Mouse (Mus musculus) forebrain, embryonic 12.5 days (tissue): ENCODE measurements around the gene Supt5. TPM values are rescaled to one million over a fixed set of nuclear protein-coding genes. Genes with fewer than 3 reads are reported as not detected.

Source experiments
- ATAC-seq: fragments of 200-750 bp; cut with Nextera tagmentation; 2 replicates; pipeline ENCODE4 v1.8.0; 2017; ENCODE audit warnings: moderate TSS enrichment; ENCODE audit not compliant: low FRiP score
- H3K27ac ChIP-seq: fragments of 300-500 bp; sonication (generic); 2 replicates; pipeline ENCODE4 v1.5.1; 2016; ENCODE audit warnings: mild to moderate bottlenecking
- H3K27me3 ChIP-seq: fragments of 300-500 bp; sonication (generic); 2 replicates; pipeline ENCODE4 v1.6.1; 2016; ENCODE audit warnings: mild to moderate bottlenecking
- H3K36me3 ChIP-seq: fragments of 300-500 bp; sonication (generic); replicated peaks from 2 replicates; pipeline ENCODE4 v1.6.1; 2016; ENCODE audit warnings: mild to moderate bottlenecking
- H3K4me1 ChIP-seq: fragments of 300-500 bp; sonication (generic); 2 replicates; pipeline ENCODE4 v1.6.1; 2016
- H3K4me2 ChIP-seq: fragments of 300-500 bp; sonication (generic); 2 replicates; pipeline ENCODE4 v1.6.1; 2016; ENCODE audit warnings: mild to moderate bottlenecking, moderate library complexity
- H3K4me3 ChIP-seq: fragments of 300-500 bp; sonication (generic); replicated peaks from 2 replicates; pipeline ENCODE4 v1.5.1; 2016; ENCODE audit warnings: mild to moderate bottlenecking
- H3K9ac ChIP-seq: fragments of 300-500 bp; sonication (generic); 2 replicates; pipeline ENCODE4 v1.6.1; 2016; ENCODE audit warnings: mild to moderate bottlenecking
- H3K9me3 ChIP-seq: fragments of 300-500 bp; sonication (generic); 2 replicates; pipeline ENCODE4 v1.6.1; 2016
- WGBS: fragments of 180-500 bp; shearing (Covaris S2); methylation state at CpG from one replicate; pipeline ENCODE4 v1.1.7; 2016; 5-methylcytosine and 5-hydroxymethylcytosine counted together
- polyA plus RNA-seq: library from polyadenylated mRNA; unstranded; fragments of >200 nt; fragmentation: Nextera tagmentation; extraction: Ambion mirVana; gene quantifications from 2 replicates; pipeline ENCODE4 v1.2.1, GENCODE M21; 2016

The Supt5 gene
- polyA plus RNA-seq, 1 experiment from 2014 or later, result 106 TPM

GRCm38 (mm10) chr7:28309737-28310136, 28.8 kb downstream of the Supt5 start:
- Histone ChIP-seq H3K36me3 (peaks cover 63% of the 10 kb centered on the region), H3K4me2 (0 out of 2 replicates have a peak overlapping the region, but pooled peaks have one; percentile 89), H3K9me3 (no peaks in the 10 kb centered on the region), H3K4me1 (peaks cover 36% of the 10 kb centered on the region), H3K9ac (no peak overlapping the region), H3K27ac (peak overlapping the region; percentile 47), H3K4me3 (no peak overlapping the region), H3K27me3 (no peaks in the 10 kb centered on the region)
- 0 out of 2 replicates have a peak, but pooled peaks have one; percentile 30 for ATAC-seq
- WGBS, result 72% methylated on average over 9 of the region's 9 CpGs

GRCm38 (mm10) chr7:28306216-28306615, 32.3 kb downstream of the Supt5 start:
- no peak overlapping the region for H3K4me3 ChIP-seq
- no peak overlapping the region for H3K4me2 ChIP-seq
- H3K27ac ChIP-seq, result no peak overlapping the region
- H3K9me3 ChIP-seq, result no peaks in the 10 kb centered on the region
- WGBS, result 94% methylated on average over 8 of the region's 8 CpGs
- H3K27me3 ChIP-seq, result peaks cover 8% of the 10 kb centered on the region; the same call in 1 of the 2 replicates
- H3K36me3 ChIP-seq, result peaks cover 55% of the 10 kb centered on the region
- ATAC-seq, result no peak
- peaks cover 55% of the 10 kb centered on the region for H3K4me1 ChIP-seq
- no peak overlapping the region for H3K9ac ChIP-seq

- H3K27me3 ChIP-seq, result peaks cover 14% of the 10 kb centered on the region
- H3K9me3 ChIP-seq, result no peaks in the 10 kb centered on the region
- no peak for ATAC-seq
- peaks cover 55% of the 10 kb centered on the region for H3K36me3 ChIP-seq
- H3K9ac ChIP-seq, result no peak overlapping the region
- H3K27ac ChIP-seq, result no peak overlapping the region
- WGBS, result 96% methylated on average over 10 of the region's 10 CpGs
- H3K4me1 ChIP-seq, result peaks cover 51% of the 10 kb centered on the region
- no peak overlapping the region for H3K4me2 ChIP-seq
- no peak overlapping the region for H3K4me3 ChIP-seq
Measured at GRCm38 (mm10) chr7:28305641-28306040, 32.9 kb downstream of the Supt5 start.

DNA sequence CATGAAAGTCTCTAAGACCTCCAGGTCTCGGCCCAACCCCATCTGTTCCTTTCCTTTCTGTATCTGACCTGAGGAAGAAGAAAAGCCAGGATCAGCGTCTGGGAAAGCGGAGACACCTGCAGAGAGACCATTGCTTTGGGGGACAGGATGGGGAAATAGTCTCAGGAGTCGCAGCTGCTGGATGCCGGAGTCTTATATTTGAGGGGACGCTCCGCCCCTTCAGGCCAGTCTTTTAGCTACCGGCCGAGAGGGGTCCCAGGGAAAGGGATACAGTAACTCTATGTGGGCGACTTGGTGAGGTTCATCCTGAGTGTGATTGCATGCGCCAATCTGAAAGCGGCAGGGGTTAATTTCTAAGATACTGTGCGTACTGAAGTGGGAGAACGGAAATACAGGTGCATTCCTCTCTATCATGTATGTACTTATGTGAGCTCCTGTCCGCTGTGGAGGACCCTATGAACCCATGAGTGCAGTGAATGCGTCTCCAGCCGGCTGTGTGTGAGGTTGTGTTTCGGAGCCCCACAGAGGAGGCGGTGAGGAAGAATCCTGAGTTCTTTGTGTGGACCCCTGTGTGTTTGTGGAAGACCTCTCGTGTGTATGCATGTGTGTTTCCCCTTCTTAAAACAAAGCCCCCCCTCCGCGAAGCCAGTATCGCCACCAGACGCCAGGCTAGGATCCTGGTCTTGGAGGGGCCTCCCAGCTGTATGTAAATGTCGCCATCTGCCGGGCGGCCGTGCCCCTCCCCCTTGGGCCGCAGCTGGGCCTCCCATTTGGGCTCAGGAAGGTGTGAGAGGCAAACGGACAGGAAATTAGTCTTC, 36.7 kb downstream of the Supt5 start, which contains the start of gene Dll3:
Gene Dll3, minus strand, starts transcription at position 623 of the 818 bp plus-strand sequence.
- H3K4me2 ChIP-seq, result peak within 1 kb of the TSS; percentile 55
- peak; percentile 86 for ATAC-seq
- H3K36me3 ChIP-seq, result peaks cover 31% of the 10 kb centered on the region
- peak within 1 kb of the TSS; percentile 48 for H3K4me3 ChIP-seq
- peaks cover 48% of the 10 kb centered on the region for H3K27me3 ChIP-seq
- H3K9ac ChIP-seq, result peak within 1 kb of the TSS; percentile 65
- peaks cover 49% of the 10 kb centered on the region for H3K4me1 ChIP-seq
- peak within 1 kb of the TSS; percentile 90 for H3K27ac ChIP-seq
- no peaks in the 10 kb centered on the region for H3K9me3 ChIP-seq
- WGBS, result under 1% methylated on average over 30 of the region's 30 CpGs

GRCm38 (mm10) chr7:28298837-28299625, 39.5 kb downstream of the Supt5 start:
- ATAC-seq, result no peak
- WGBS, result 6% methylated on average over 43 of the region's 43 CpGs
- H3K4me2 ChIP-seq, result peak overlapping the region; percentile 55
- H3K9ac ChIP-seq, result peak overlapping the region; percentile 39; the same call in 1 of the 2 replicates
- peak overlapping the region; percentile 65 for H3K27ac ChIP-seq
- H3K36me3 ChIP-seq, result peaks cover 9% of the 10 kb centered on the region; the same call in 1 of the 2 replicates
- peaks cover 59% of the 10 kb centered on the region for H3K4me1 ChIP-seq
- no peaks in the 10 kb centered on the region for H3K9me3 ChIP-seq
- H3K4me3 ChIP-seq, result peak overlapping the region; percentile 48
- peaks cover 76% of the 10 kb centered on the region for H3K27me3 ChIP-seq

DNA sequence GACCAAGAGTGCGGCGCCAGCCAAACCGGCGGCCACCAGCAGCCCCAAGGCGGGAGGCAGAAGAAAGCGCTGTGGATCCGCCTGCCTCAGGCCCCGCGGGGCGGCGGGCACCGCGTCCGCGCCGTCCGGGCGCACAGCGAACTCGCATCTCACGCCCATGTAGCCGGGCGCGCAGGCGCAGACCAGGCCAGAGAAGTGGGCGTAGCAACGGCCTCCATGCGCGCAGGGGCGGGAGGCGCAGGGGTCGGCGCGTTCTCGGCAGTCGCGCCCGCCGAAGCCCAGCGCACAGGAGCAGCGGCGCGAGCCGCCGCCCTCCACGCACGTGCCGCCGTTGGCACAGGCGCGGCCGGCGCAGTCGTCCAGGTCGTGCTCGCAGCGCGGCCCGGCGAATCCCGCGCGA, 44.1 kb downstream of the Supt5 start:
- H3K4me2 ChIP-seq, result peak overlapping the region; percentile 82
- under 1% methylated on average over 61 of the region's 63 CpGs for WGBS
- H3K9ac ChIP-seq, result peak overlapping the region; percentile 58
- peaks cover 9% of the 10 kb centered on the region; the same call in 1 of the 2 replicates for H3K36me3 ChIP-seq
- no peak overlapping the region for H3K27ac ChIP-seq
- peak overlapping the region; percentile 53 for H3K4me3 ChIP-seq
- ATAC-seq, result peak; percentile 47
- H3K4me1 ChIP-seq, result peaks cover 39% of the 10 kb centered on the region
- peaks cover 95% of the 10 kb centered on the region for H3K27me3 ChIP-seq
- H3K9me3 ChIP-seq, result no peaks in the 10 kb centered on the region

- H3K27me3 ChIP-seq, result peaks cover 78% of the 10 kb centered on the region
Measured at GRCm38 (mm10) chr7:28290638-28291590, 47.6 kb downstream of the Supt5 start, which contains the start of gene Selenov. Selenov (minus strand) TSS chr7:28291186.

GRCm38 (mm10) chr7:28290165-28290564, 48.4 kb downstream of the Supt5 start:
- H3K4me3 ChIP-seq, result peak overlapping the region; percentile 26
- H3K9me3 ChIP-seq, result no peaks in the 10 kb centered on the region
- under 1% methylated on average over 16 of the region's 18 CpGs for WGBS
- no peak overlapping the region for H3K27ac ChIP-seq
- no peak overlapping the region for H3K9ac ChIP-seq
- 0 out of 2 replicates have a peak, but pooled peaks have one; percentile 10 for ATAC-seq
- peaks cover 39% of the 10 kb centered on the region for H3K4me1 ChIP-seq
- peak overlapping the region; percentile 48 for H3K4me2 ChIP-seq
- H3K27me3 ChIP-seq, result peaks cover 70% of the 10 kb centered on the region
- no peaks in the 10 kb centered on the region for H3K36me3 ChIP-seq

More at GRCm38 (mm10) chr7:28290638-28291590, 47.6 kb downstream of the Supt5 start, which contains the start of gene Selenov:
- peak; percentile 36 for ATAC-seq
- H3K27ac ChIP-seq, result no peak within 1 kb of the TSS
- WGBS, result 1% methylated on average over 51 of the region's 52 CpGs
- peaks cover 39% of the 10 kb centered on the region for H3K4me1 ChIP-seq
- H3K4me2 ChIP-seq, result peak within 1 kb of the TSS; percentile 48
- no peaks in the 10 kb centered on the region for H3K9me3 ChIP-seq
- peak within 1 kb of the TSS; percentile 26 for H3K4me3 ChIP-seq
- H3K9ac ChIP-seq, result no peak within 1 kb of the TSS
- H3K36me3 ChIP-seq, result no peaks in the 10 kb centered on the region

- peaks cover 12% of the 10 kb centered on the region for H3K4me1 ChIP-seq
- H3K27ac ChIP-seq, result no peak overlapping the region
- WGBS, result 82% methylated on average over 7 of the region's 7 CpGs
- no peak overlapping the region for H3K9ac ChIP-seq
- H3K4me3 ChIP-seq, result no peak overlapping the region
- no peak overlapping the region for H3K4me2 ChIP-seq
- no peaks in the 10 kb centered on the region for H3K36me3 ChIP-seq
- no peaks in the 10 kb centered on the region for H3K9me3 ChIP-seq
- H3K27me3 ChIP-seq, result no peaks in the 10 kb centered on the region
- ATAC-seq, result no peak
Measured at GRCm38 (mm10) chr7:28280630-28281029, 57.9 kb downstream of the Supt5 start.

GRCm38 (mm10) chr7:28278279-28278652, 60.3 kb downstream of the Supt5 start:
- Histone ChIP-seq H3K27me3 (no peaks in the 10 kb centered on the region), H3K9ac (peak overlapping the region; percentile 81), H3K4me3 (peak overlapping the region; percentile 66), H3K9me3 (no peaks in the 10 kb centered on the region), H3K4me2 (peak overlapping the region; percentile 70), H3K36me3 (peaks cover under 1% of the 10 kb centered on the region), H3K4me1 (peaks cover 12% of the 10 kb centered on the region), H3K27ac (peak overlapping the region; percentile 83; the same call in 1 of the 2 replicates)
- WGBS, result 92% methylated on average over 7 of the region's 7 CpGs
- no peak; the same call in 1 of the 2 replicates for ATAC-seq

GRCm38 (mm10) chr7:28277615-28278278, 60.8 kb downstream of the Supt5 start, which contains the start of gene Eid2b:
Eid2b (plus strand) TSS chr7:28277739.
- WGBS, result 3% methylated on average over 68 of the region's 68 CpGs
- ATAC-seq, result peak; percentile 80
- peaks cover 6% of the 10 kb centered on the region for H3K36me3 ChIP-seq

More at GRCm38 (mm10) chr7:28277615-28278278, 60.8 kb downstream of the Supt5 start, which contains the start of gene Eid2b:
- H3K4me1 ChIP-seq, result peaks cover 12% of the 10 kb centered on the region
- peak within 1 kb of the TSS; percentile 66 for H3K4me3 ChIP-seq
- H3K27ac ChIP-seq, result peak within 1 kb of the TSS; percentile 83
- H3K27me3 ChIP-seq, result no peaks in the 10 kb centered on the region
- no peaks in the 10 kb centered on the region for H3K9me3 ChIP-seq
- H3K9ac ChIP-seq, result peak within 1 kb of the TSS; percentile 81
- peak within 1 kb of the TSS; percentile 70 for H3K4me2 ChIP-seq
